Mouse (Mus musculus) kidney, adult 18-20 months (tissue): Measurements from ENCODE around the gene Cd37.

ENCODE experiments used
- DNase-seq: peaks from one replicate; pipeline ENCODE4 v3.0.0; 2021

Cd37 gene

DNA sequence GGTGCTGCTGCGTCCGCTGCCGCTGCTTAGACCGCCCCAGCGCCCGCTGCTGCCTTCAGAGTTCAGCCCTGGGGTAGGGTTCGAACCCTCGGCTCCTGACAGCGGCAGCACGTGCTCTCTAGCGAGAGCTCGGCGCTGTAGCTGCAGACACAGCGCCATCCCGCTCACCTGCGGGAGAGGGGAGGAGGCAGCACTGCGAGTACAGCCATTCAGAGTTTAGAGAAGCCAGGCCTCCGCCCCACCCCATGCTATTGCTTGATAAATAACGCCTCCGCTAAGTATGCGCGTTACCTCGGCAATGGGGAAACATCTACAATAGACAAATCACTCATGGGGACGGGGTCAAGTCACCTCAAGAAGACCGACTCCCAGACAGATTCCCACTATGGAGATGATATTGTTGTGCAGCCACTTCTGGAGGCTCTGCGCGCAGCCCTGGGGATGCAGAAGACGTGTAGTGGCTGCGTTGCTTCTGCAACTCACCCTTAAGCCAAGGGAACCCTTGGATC is 4.5 kb downstream of the Cd37 start:
- DNase-seq: no peak

DNA sequence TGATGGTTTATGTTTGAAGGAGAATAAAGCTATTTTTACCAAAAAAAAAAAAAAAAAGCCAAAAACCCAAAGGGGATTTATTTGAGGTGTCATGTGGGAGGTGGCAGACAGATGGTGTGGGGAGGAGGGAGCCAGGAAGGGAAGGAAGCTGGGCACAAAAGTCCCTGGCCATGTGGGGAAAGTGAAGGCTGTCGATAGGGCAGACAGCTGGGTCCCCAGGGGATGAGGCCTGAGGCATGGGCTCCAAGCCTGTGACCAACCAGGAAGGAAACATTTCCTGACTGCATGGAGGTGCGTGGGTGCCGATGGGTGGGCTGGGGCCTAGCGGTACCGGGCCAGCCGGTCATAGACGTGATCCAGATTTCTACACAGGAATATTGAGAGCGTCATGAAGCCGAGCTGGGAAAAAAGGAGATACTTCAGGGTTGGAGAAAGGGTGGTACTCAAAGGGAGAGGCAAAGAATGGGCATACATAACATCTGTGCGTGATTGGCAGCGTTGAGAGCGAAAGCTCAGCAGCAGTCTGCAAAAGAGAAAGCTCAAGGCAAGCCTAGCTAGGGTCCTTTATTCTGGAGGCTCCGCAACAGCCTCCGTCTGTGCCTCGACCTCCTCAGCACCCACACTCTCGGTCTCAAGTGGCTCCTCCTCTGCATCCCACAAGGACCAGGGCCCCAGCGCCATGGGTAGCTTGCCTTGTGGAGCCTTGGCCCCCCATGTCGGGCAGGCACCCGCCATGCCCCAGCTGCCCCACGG is 5.2 kb downstream of the Cd37 start:
- no peak for DNase-seq

DNA sequence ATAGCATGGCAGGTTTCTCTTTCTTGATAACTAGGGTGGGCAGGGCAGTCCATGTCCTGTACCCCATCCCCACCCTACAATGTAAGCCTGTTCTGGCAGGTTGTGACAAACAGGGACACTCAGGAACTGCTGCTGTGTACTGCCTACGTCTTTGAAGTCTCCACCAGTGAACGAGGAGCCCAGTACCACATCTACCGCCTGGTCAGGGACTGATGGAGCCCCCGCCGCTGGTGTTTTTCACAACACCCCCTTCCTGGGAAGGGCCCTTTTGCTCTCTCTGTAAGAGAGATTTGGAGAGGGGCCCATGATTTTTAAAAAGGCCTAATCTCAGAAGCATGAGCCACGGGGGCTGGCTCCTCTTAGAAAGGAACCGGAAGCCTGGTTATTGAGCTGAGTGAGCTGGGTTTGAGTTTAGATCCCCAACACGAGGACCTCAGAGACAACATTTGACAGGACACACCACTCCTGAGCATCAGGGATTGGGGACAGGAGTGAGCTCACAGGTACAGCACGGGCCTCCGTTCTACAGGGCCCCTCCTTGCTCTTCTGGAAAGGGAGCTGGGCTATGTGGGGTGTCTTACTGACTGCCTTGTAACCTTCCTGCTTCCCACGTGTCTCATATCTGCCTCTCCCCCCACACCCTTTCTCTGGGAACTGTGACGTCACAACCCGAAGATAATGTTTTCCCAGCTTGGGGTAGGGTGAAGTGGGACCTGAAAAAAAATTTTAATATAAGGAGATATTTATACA is 6.0 kb downstream of the Cd37 start:
- no peak for DNase-seq

DNA sequence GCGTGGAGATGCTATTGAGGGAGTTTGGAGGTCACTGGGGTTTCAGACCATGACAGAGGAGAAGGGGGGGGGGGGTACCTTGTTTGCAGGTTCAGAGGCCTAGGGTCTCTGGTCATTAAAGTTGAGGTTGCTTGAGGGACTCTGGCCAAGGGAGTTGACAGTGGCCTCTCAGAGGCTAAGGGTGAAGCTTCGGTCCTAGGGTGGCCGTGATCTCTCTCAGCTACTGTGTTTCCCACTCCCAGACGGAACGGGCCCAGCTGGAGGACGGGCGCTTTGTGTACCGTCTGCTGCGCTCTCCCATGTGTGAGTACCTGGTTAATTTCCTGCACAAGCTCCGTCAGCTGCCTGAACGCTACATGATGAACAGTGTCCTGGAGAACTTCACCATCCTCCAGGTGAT is 7.0 kb downstream of the Cd37 start:
- DNase-seq: no peak

DNA sequence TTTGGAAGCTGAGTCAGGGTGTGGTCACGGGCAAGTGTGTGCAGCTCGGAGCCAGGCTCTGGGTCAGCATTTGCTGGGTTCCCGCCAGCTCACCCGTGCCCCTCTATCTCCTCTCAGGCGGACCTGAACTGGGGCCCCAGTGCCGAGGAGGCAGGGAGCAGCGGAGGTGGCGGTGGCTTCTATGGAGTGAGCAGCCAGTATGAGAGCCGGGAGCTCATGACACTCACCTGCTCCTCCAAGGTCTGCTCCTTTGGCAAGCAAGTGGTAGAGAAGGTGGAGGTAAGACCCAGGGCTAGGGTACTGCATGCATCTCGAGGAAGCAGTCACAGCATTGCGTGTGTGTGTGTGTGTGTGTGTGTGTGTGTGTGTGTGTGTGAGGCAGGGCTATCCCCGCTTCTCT is 7.7 kb downstream of the Cd37 start:
- no peak for DNase-seq

DNA sequence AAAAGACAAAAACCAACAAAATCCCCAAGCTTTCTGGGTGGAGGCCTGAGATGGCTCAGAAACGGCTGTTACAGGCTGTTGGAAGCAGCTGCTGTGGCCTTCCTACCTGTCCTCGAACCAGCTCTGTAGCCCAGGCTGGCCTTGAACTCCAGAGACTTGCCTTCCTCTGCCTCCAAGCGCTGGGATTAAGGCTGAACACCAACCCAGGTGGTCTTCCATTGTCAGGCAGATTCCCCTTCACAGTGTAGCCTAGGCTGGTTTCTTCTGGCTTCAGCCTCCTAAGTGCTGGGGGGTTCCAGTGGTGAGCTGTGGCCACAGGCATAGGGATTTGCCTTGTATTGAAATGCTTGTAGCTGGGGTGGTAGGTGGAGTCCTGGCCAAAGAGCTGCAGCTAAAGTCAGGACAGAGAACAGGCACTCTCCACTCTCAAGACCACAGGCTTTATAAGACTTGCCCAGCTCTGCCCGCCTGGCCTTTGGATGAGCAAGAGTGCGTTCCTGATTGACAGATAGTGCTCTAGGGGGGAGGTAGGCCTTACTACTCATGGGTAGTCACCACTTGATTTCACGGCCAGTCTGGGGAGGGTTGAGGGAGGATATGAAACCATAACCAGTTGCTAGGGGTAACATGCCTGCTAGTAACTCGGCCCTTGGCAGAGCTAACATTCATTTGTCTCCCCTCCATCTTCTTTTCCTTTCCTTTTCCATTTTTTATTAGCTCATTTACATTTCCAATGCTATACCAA is 9.3 kb downstream of the Cd37 start:
- no peak for DNase-seq

DNA sequence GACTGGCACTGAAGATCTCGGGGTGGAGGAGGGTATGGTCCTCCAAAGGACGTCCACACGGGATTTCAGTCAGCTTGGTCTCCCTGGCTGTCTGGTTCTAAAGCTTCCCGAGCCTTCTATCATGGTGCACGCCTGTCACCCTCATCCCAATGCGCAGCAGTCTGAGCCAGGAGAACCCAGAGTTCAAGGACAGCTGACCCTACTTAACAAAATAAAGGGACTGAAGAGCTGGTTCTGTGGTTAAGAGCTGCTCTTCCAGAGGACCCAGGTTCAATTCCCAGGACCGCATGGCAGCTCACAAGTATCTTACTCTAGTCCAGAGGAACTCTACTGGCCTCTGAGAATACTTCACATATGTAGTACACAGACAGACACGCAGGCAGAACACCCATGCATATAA is 9.9 kb downstream of the Cd37 start:
- no peak for DNase-seq

DNA sequence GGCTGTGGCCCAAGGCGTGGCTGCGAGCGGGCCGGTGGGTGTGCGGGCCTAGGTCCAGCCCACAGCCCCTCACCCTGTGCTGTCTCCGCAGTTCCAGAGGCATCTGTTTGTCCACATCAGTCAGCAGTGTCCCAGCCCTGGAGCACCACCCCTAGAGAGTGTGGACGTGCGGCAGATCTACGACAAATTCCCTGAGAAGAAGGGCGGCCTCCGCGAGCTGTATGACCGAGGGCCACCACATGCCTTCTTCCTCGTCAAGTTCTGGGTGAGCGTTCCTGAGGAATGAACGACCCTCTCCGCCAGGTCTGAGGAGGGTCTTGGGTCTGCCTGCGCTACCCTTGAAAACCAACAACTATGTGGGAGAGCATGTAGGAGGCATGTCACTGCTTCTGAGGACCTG is 10.4 kb downstream of the Cd37 start:
- DNase-seq: no peak

DNA sequence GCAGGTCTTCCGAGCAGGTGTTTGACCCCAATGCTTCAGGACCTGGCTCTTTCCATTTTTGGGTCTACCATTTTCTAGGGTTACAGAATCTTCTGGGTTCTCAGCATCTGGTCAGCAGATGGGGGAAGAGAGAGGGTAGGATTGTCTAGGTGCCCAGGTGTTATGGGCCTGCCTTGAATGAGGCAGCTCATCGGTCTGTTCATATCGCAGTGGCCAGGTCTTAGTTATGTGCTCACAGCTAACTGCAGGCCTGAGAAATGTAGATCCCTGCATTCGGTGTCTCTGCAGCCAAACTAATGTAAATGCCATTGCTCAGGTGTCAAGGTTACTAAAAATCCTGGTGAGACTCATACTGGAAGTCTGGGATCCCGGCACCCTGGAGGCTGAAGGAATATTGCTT is 12.5 kb downstream of the Cd37 start:
- no peak for DNase-seq

DNA sequence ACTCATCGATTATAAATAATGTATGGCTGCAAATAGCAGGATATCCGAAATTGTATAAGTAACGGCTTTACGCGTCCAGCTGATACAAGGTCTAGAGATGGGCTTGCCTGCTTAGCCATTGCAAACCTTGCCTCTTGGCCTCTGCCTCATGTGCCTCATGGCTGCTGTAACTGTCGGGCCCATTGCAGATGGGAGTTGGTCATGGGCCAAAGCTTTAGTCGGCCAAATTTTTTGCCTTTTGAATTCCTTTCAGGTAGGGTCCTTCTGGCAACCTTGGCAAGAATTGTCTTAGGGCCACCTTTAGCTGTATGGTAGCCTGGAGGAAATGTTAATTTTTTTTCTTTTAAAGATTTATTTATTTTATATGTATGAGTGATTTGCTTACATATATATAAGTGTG is 14.1 kb downstream of the Cd37 start:
- no peak for DNase-seq

DNA sequence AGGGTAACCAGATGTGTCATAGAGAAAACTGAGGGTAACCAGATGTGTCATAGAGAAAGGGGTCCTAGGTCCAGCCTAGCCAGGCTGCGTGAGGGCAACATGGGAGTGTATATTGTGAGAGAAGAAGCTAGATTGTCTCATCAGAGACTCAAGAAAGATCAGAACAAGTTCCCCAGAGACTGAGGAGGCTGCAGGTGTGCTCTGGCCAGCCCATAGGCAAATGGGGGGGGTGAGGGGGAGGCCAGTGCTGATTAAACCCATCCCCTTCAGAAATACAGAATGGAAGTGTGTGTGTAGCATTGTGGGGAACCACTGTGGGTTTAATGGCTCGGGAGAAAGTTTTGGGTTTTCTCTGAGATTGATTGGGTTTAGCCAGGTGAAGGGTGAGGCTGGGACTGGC is 17.2 kb downstream of the Cd37 start:
- no peak for DNase-seq

DNA sequence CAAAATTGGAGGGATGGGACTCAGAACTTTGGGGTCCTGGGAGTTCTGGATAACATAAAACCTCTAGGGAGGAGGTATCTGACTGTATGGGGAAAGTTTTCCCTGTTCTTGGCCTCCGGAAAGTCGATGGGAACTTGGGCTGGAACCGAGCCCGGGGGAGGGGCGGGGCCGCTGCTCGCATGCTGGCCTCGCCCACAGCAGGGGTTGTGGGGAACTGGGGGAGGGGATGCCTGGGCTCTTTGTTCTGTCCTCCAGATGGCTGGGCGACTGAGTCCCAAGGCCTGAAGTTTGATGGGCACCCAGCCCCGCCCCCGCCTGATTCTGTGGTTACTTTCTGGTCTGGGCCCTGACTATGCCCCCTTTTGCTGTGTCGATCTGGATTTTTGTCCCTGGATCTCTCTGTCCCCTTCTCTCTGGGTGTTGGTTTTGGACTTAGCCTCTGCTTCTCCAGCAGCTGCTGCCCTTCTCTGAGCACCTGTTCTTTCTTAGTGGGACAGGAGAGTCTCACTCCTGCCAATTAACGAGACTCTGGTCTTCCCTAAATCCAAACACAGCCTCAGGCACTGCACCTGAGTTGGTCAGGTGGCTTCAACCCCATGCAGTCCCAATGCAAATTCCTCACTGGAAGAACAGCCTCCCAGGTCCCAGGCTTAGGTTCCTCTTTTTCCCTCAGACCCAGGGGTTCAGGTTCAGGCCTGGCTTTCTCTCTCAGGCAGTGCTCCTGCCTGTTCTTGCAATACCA is 22.3 kb downstream of the Cd37 start:
- DNase-seq: peak; percentile 55

DNA sequence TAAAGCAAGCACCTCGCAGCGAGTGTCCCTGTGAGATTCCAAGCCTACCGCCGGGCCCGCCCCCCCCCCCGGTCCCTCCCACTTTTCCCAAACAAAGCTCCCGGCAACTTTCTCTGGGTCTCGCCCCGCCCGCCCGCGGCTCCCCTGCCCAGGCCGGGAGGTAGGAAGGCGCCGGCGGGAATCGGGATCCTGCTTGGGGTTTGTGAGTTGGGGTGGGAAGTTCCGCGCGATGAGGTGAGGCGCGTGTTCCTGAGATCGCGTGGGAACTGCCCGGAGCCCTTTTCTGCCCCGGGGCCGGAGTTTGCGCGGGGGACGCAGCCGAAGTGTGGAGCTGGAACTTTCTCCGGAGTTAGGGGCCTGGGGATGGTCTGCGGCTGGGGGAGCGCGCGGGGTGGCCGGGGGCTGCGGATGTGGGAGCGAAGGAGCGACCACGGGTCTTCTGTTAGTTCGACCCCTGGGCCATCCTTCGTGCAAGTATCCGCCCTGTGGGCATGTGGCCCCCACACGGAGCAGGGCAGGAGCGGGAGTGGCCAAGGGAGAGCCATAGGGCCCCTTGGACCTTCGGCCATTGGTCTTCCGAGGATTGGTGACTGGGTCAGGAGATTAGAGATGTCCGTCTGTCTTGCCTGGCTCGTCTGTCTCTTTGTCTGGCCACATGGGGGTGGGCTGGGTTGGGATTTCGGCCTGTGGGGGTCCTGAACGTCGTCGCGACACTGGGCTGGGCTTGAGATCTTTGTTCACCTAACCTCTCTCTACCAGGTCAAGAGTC is 23.1 kb downstream of the Cd37 start, which contains the start of gene Tead2:
Gene Tead2 (plus strand): TSS at position 81 of the 769 bp plus-strand sequence.
- DNase-seq: peak; percentile 46

DNA sequence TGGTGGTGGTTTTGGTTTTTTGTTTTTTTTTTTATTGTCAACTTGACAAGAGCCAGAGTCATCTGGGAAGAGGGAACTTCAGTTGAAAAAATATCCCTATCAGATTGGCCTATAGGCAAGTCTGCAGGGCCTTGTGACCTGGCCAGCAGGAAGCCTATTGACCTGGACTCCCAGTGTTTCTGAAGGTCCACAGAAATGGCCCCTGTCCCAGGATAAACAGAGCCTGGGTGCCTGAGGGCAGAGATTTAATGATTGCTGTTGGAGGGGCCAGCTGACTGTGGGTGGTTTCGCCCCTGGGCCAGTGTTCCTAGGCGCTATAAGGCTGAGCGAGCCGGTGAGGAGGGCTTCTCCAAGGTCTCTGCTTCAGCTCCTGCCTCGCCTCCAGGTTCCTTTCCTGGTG is 25.2 kb downstream of the Cd37 start:
- DNase-seq: no peak

DNA sequence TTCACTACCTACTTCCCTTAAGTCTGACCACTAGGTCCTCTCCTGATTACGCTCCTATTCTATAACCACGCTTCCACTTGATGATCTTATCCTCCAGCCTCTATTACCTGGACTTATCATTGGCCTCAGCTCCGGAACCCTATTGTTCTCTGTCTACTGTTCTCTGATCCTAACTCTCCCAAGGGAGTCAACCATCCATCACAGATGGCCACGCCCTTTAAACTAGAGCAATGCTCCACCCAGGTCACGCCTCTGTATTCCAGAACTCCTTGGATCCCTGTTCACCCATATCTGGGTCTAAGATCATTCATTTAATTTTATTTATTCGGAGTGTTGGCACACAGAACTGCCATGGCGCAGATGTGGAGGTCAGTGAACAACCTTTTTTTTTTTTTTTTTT is 26.6 kb downstream of the Cd37 start:
- no peak for DNase-seq

DNA sequence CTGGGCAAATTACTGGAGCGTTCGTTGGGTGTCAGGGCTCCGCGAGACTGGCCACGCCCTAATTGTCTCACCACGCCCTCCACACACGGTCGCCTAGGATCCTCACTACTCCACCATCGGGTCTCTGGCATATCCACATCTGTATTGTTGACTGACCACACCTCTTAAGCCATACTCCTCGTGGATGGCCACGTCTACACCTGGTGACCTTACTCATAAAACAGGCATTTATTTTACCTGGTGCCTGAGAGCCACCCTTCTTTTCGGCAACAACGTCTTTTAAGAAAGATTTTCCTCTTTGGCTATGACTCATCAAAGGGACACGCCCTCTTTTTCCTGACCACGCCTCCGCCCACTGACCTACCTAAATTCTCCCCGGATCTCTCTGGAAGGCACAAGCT is 27.1 kb downstream of the Cd37 start, which contains the start of gene Dkkl1:
Gene Dkkl1 (minus strand): TSS at position 297 of the 401 bp plus-strand sequence.
- DNase-seq: no peak

DNA sequence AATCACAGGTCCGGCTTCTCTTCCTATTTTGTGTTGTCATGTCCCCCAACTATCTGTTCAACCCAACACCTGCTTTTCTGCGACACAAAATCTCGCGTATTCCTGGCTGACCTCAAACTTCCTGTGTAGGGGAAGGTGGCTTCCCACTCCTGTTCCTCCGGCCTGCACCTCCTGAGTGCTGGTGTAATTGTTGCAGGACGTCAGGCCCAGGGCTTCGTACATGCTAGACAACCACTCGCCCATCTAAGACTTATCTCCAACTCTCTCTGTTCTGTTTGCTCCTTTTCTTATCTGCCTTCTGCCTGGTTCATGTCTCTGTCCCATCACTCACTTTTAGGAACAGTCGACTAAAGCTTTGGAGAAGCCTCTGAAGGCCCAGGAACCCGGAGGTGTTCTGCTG is 27.8 kb downstream of the Cd37 start:
- DNase-seq: no peak

DNA sequence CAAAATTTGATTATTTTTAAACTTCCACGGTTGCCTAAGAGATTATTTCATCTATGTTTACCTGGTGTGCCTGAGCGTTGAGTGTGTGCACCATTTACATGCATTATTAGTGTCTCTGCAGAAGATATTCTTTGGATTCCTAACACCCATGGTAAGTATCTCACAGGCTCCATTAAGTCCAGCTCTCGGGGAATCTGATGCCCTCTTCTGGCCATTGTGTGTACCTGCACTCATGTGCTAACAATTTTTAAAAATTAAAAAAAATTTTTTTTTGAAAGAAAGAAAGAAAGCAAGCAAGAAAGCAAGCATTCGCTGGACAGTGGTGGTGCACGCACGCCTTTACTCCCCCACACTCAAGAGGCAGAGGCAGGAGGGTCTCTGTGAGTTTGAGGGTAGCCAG is 30.7 kb downstream of the Cd37 start:
- DNase-seq: no peak

DNA sequence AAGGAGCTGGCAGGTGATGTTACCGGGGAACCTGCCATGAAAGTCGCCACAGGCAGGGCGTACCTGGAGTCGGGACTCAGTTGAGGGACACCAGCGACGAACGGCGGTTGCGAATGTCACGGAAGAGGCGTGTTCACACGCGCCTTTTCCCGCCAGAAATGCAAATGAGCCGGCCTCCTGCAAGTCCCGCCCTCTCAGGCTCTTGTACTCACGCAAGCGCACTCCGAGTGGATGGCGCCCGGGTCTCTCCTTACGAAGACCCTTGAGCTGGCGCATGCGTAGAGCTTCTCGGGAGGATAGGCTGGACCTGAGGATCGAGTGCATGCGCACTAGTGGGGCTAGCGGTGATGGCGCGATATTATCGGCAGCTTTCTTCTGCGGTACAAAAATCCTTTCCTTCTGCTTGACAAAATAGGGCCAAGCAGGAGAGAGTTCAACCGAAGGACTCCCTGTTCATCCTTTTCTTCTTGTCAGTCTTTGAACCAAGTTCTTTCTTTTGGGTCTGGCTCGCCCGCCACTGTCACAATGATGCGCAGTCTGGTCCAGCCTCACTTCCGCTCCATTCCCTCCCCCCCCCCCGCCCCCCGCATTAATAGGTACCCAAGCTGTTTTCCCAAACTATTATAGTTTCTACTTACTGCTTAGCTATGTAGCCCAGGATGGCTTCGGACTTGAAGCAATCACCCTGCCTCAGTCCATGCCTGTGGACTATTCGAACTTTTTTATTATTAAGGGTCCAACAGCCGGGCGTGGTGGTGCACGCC is 34.4 kb downstream of the Cd37 start, which contains the start of gene Ccdc155:
Gene Ccdc155 (minus strand): TSS at position 513 of the 764 bp plus-strand sequence.
- DNase-seq: peak; percentile 81

DNA sequence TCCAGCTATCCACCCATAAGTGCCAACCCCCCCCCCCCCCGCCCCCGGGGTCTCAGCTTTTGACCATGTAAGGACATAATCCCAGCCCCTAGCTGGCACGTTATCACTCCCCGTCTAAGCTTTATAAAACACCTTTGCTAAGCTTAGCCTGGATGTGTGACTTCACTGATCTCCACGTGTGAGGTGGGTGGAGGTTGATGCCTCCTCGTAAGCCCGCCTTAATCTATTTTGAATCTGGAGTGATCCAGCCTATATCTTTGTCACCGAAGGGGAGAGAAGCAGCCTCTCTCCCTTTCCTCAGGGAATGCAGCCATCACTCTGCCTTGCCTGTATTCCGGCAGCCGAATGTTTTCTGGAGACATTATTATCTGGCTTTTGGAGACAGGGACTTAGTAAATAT is 36.3 kb downstream of the Cd37 start:
- DNase-seq: no peak

DNA sequence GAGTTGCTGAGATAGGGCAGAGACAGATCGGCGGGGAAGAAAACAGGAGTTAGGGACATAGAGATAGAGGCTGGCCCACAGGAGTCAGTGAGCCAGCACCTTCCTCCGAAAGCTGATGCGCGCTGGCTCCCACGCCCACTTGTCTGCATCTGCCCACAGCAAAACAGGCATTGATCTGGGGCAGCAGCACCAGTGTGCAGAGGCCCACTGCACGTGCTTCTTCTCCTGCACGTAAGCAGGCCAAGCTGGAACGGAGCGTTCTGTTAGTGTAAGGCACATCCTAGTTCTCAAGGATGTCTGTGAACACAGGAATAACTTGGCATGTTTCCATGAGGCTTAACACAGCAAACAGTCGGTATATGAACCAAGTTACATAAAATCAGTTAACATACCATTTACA is 40.0 kb downstream of the Cd37 start:
- no peak for DNase-seq
